ENCODE assay signal across 22 mouse cellular contexts in the genomic region with DNA sequence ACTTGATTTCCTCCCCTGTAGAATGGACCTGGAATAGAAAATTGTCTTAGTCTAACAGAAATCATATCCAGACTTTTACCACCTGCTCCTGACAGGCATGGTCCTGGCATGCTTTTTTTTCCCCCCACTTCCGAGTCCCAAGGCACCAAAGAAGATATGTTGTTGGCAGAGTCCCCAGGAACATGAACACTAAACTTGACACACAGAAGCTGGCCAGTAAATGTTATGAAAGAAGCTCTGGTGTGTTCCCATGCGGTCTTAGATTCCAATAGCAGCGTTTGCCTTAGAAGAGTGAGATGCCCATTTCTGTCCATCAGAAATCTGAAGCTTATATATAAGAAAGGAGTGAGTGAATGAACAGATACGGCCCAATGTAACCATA.
DNase-seq lines count a peak whose midpoint lies in the region; ATAC-seq and TF ChIP-seq lines count a peak whose summit lies in the region.
"Had no signal": no experiment of that assay in that cellular context is flagged by ENCODE, and none has a peak within 500 bp of the region (broad histone marks: within the 10 kb centered on the region; RNA-seq: fewer than 3 reads in every experiment).

No protein-coding gene starts in this region.

- no peak for TF ChIP-seq CTCF in kidney, postnatal 0 days (IDR thresholded peaks at IDR 0.05; ENCODE audit: low read depth)
- no peak for TF ChIP-seq CTCF in brain, embryonic 14.5 days (IDR thresholded peaks at IDR 0.05; ENCODE audit: borderline replicate concordance, extremely low read depth, insufficient read depth, insufficient read length)

- DNase-seq in heart, adult 18-20 months = peak; percentile 22 to 47
- DNase-seq in heart, embryonic 10.5 days (ENCODE audit: low spot score) = no peak
- peak; percentile 4 for DNase-seq in kidney, postnatal 0 days (ENCODE audit: low spot score)
- DNase-seq in kidney, adult 11 months = no peak
- DNase-seq in adipocyte (ENCODE audit: low spot score) = peak; percentile 37
- DNase-seq in brain, embryonic 14.5 days (ENCODE audit: low read depth) = peak; percentile 51
- no peak for DNase-seq in urinary bladder, adult 18-20 months (ENCODE audit: low spot score in 2 of 2)
- DNase-seq: adrenal gland, postnatal 10 days; cerebellum, adult 8-10 months; gastrocnemius, postnatal 14 days; left cerebral cortex, postnatal 4 days; lung, postnatal 4 days; thymus, adult 2 months had no signal

- no peaks in the 10 kb centered on the region for H3K36me3 ChIP-seq in heart, embryonic 10.5 days
- H3K36me3 ChIP-seq in kidney, postnatal 0 days (ENCODE audit: insufficient read depth, low read length) = no peaks in the 10 kb centered on the region
- H3K36me3 ChIP-seq: hindbrain, embryonic 15.5 days; kidney, embryonic 15.5 days; limb, embryonic 15.5 days; lung, embryonic 15.5 days; neural tube, embryonic 15.5 days had no signal

- peaks cover 7% of the 10 kb centered on the region; the same call in 1 of the 2 replicates for H3K4me1 ChIP-seq in heart, embryonic 10.5 days
- H3K4me1 ChIP-seq in kidney, postnatal 0 days (replicated peaks; ENCODE audit: insufficient read depth, low read length) = no peaks in the 10 kb centered on the region
- H3K4me1 ChIP-seq: lung, embryonic 15.5 days had no signal

- no peak for ATAC-seq in kidney, postnatal 0 days (replicated peaks; ENCODE audit: low FRiP score, low read depth)
- ATAC-seq: activated CD4-positive, CD25-positive, alpha-beta regulatory T cell, adult 4 months; intestine, postnatal 0 days had no signal

- no peak overlapping the region for H3K4me2 ChIP-seq in kidney, postnatal 0 days (ENCODE audit: low read length)
- H3K4me2 ChIP-seq: hindbrain, embryonic 15.5 days; limb, embryonic 15.5 days; lung, embryonic 15.5 days; neural tube, embryonic 15.5 days had no signal

- no peak overlapping the region for H3K4me3 ChIP-seq in heart, embryonic 10.5 days
- H3K4me3 ChIP-seq in kidney, postnatal 0 days (replicated peaks; ENCODE audit: low read depth, low read length) = no peak overlapping the region
- H3K4me3 ChIP-seq: hindbrain, embryonic 15.5 days; kidney, embryonic 15.5 days; limb, embryonic 15.5 days; lung, embryonic 15.5 days; neural tube, embryonic 15.5 days had no signal

- H3K27ac ChIP-seq in heart, embryonic 10.5 days = no peak overlapping the region
- H3K27ac ChIP-seq in kidney, postnatal 0 days = no peak overlapping the region
- H3K27ac ChIP-seq: hindbrain, embryonic 15.5 days; kidney, embryonic 15.5 days; limb, embryonic 15.5 days; liver, embryonic 14.5 days; lung, embryonic 15.5 days; neural tube, embryonic 15.5 days; stomach, postnatal 0 days had no signal

- H3K9ac ChIP-seq in kidney, postnatal 0 days (ENCODE audit: low read depth, low read length) = no peak overlapping the region
- H3K9ac ChIP-seq: hindbrain, embryonic 15.5 days; kidney, embryonic 15.5 days; limb, embryonic 15.5 days; liver, embryonic 14.5 days; lung, embryonic 15.5 days; neural tube, embryonic 15.5 days had no signal

- TF ChIP-seq POLR2A in brain, embryonic 14.5 days (IDR thresholded peaks at IDR 0.05; ENCODE audit: borderline replicate concordance, extremely low read depth, insufficient read depth, insufficient read length, poor library complexity, severe bottlenecking) = no peak

- 61% methylated on average over 4 of the region's 4 CpGs for WGBS in heart, embryonic 10.5 days
- WGBS in kidney, postnatal 0 days = 75% methylated on average over 4 of the region's 4 CpGs

- H3K9me3 ChIP-seq in heart, embryonic 10.5 days = no peaks in the 10 kb centered on the region
- H3K9me3 ChIP-seq in kidney, postnatal 0 days (replicated peaks; ENCODE audit: low read length) = no peaks in the 10 kb centered on the region
- H3K9me3 ChIP-seq: hindbrain, embryonic 15.5 days; kidney, embryonic 15.5 days; limb, embryonic 15.5 days; lung, embryonic 15.5 days; neural tube, embryonic 15.5 days had no signal

- H3K27me3 ChIP-seq in heart, embryonic 10.5 days (ENCODE audit: insufficient read depth, poor library complexity, severe bottlenecking) = no peaks in the 10 kb centered on the region
- no peaks in the 10 kb centered on the region for H3K27me3 ChIP-seq in kidney, postnatal 0 days (ENCODE audit: insufficient read depth, low read length)
- H3K27me3 ChIP-seq: hindbrain, embryonic 15.5 days; kidney, embryonic 15.5 days; limb, embryonic 15.5 days; lung, embryonic 15.5 days had no signal

Comparison
In these comparisons a context has a peak if more than half of its experiments do, and no peak if none do; other contexts are left out.
1. DNase-seq: peak in heart, adult 18-20 months (2 of 2), kidney, postnatal 0 days (single experiment), adipocyte (single experiment) and brain, embryonic 14.5 days (single experiment); none in heart, embryonic 10.5 days (single experiment), kidney, adult 11 months (single experiment) and urinary bladder, adult 18-20 months (0 of 2).